In the genomic region with DNA sequence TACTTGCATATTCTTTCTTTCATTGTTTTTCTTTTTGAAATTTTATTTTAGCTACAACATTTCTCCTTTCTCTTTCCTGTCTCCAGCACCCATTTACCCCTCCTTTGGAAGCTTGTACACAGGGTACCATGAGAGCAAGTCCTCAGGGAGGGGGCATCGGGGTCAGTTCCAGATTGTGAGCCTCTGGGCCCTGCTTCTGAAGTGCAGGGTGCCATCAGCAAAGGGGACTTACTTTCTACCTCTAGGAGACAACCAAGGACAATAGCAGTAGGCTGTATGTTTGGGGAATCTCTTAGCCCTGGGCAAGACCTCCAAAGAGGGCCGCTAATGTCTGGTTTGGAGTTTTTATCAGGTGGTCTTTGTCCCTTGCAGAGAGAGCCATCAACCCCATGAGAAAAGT, we compare ENCODE assay signal across 30 mouse cellular contexts. TPM values are rescaled to one million over a fixed set of nuclear protein-coding genes. Genes with fewer than 3 reads are reported as not detected.
"Had no signal": no experiment of that assay in that cellular context is flagged by ENCODE, and none has a peak within 500 bp of the region (broad histone marks: within the 10 kb centered on the region; RNA-seq: fewer than 3 reads in every experiment).

No protein-coding gene starts in this region.

- H3K9me3 ChIP-seq: heart, embryonic 12.5 days; hindbrain, embryonic 13.5 days; intestine, embryonic 15.5 days; limb, embryonic 10.5 days; limb, embryonic 12.5 days; liver, embryonic 13.5 days had no signal

- H3K4me3 ChIP-seq: gastrocnemius, adult 2 months; heart, adult 2 months; heart, embryonic 12.5 days; hindbrain, embryonic 13.5 days; intestine, embryonic 15.5 days; layer of hippocampus, adult 2 months; left cerebral cortex, adult 2 months; limb, embryonic 10.5 days; limb, embryonic 12.5 days; liver, embryonic 13.5 days had no signal

- DNase-seq: gastrocnemius, adult 2 months; gastrocnemius, postnatal 10 days; gastrocnemius, postnatal 25 days; heart, adult 2 months; heart, postnatal 10 days; kidney, adult 18-20 months; kidney, adult 8-10 months had no signal

- H3K27me3 ChIP-seq: heart, embryonic 12.5 days; hindbrain, embryonic 13.5 days; intestine, embryonic 15.5 days; limb, embryonic 12.5 days; liver, embryonic 13.5 days had no signal

- H3K27ac ChIP-seq: gastrocnemius, adult 2 months; heart, adult 2 months; hindbrain, embryonic 13.5 days; intestine, embryonic 15.5 days; layer of hippocampus, adult 2 months; left cerebral cortex, adult 2 months; limb, embryonic 10.5 days; limb, embryonic 12.5 days; liver, embryonic 13.5 days had no signal

- H3K4me2 ChIP-seq: heart, embryonic 12.5 days; hindbrain, embryonic 13.5 days; intestine, embryonic 15.5 days; limb, embryonic 12.5 days; liver, embryonic 11.5 days; liver, embryonic 13.5 days had no signal

- ATAC-seq: inflammation-experienced regulatory T-cells, adult 6 months; intestine, embryonic 15.5 days; intestine, postnatal 0 days had no signal

- H3K9ac ChIP-seq: heart, embryonic 12.5 days; hindbrain, embryonic 13.5 days; intestine, embryonic 15.5 days; limb, embryonic 12.5 days; liver, embryonic 13.5 days had no signal

- H3K36me3 ChIP-seq: heart, embryonic 12.5 days; hindbrain, embryonic 13.5 days; intestine, embryonic 15.5 days; limb, embryonic 10.5 days; limb, embryonic 12.5 days; liver, embryonic 13.5 days had no signal

RNA-seq across cellular contexts. Expression of a gene that starts 5.6 kb away (rescaled TPM):
- total RNA-seq: gastrocnemius, adult 2 months; gastrocnemius, postnatal 10 days; gastrocnemius, postnatal 25 days; granulocyte monocyte progenitor cell, adult 5-6 weeks; heart, adult 2 months; heart, postnatal 10 days; heart, postnatal 4 days; layer of hippocampus, adult 2 months; layer of hippocampus, postnatal 10 days; layer of hippocampus, postnatal 25 days; left cerebral cortex, adult 2 months; left cerebral cortex, postnatal 14 days; left cerebral cortex, postnatal 36 days had no signal
- polyA plus RNA-seq: frontal cortex, adult 2 months; heart, adult 2 months; heart, embryonic 14.5 days; heart, embryonic 16.5 days; hindbrain, embryonic 11.5 days; hindbrain, embryonic 13.5 days; hindbrain, embryonic 16.5 days; inflammation-experienced regulatory T-cells, adult 6 months; limb, embryonic 10.5 days; limb, embryonic 12.5 days; limb, embryonic 14.5 days had no signal

RNA-seq across cellular contexts. Expression of a gene that starts 31.7 kb away (rescaled TPM):
- total RNA-seq: gastrocnemius, adult 2 months had no signal
